Mouse (Mus musculus): Measurements from ENCODE around the gene Rsad2. TPM values are rescaled to one million over a fixed set of nuclear protein-coding genes. Genes with fewer than 3 reads are reported as not detected.
"Not testable (repeated sequence)": the region's sequence is repeated elsewhere in the genome, so short reads cannot be mapped to it uniquely, and the experiment has no call there.

The Rsad2 gene
- 0.36 and 0.56 TPM in 2 replicates for polyA plus RNA-seq (2015; fragmentation: Nextera tagmentation; extraction: Ambion mirVana)

DNA sequence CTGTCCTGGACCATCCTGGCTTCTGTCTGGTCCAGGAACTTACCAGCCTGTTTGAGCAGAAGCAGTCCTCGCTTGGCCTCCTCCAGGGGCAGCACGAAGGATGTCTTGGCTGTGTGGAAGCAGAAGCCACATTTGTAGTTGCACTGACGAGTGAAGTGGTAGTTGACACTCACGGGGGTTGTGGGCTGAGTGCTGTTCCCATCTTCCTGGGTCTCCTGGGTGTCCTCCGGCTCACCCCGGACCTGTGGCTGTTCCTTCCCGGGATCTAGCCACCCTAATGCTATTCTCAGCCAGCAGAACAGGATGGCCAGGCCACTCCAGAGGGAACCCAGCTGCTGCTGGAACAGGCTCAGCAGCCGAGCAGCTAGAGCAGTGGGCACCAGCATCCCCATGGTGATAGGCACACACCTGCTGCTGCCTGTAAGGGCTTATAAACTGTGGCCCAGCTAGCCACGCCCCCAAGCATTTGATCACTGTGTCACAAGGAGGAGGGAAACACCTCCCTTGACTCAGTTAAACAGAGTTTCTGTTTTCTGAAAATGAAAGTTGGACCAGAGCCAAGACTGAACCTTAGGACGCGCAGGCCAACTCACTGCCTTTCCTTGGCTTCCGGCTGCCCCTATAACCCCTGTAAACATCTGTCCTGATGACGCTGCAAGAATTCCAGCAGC lies at the start of gene Rsad2:
Gene Rsad2 (minus strand): TSS at position 425 of the 671 bp plus-strand sequence.
- H3K4me1 ChIP-seq (replicated peaks; ENCODE audit: control insufficient read depth, insufficient read depth, low read length) = peaks cover 4% of the 10 kb centered on the region; the same call in 1 of the 2 replicates
- H3K36me3 ChIP-seq (ENCODE audit: control insufficient read depth, insufficient read depth) = no peaks in the 10 kb centered on the region
- peak within 1 kb of the TSS; percentile 26 for H3K4me2 ChIP-seq (ENCODE audit: low read length)
- no peak within 1 kb of the TSS for H3K27ac ChIP-seq (ENCODE audit: low read length)
- no peaks in the 10 kb centered on the region for H3K9me3 ChIP-seq (ENCODE audit: control insufficient read depth, low read length)
- H3K4me3 ChIP-seq (replicated peaks; ENCODE audit: low read length) = no peak within 1 kb of the TSS
- peak; percentile 55; the same call in 1 of the 2 replicates for ATAC-seq
- no peaks in the 10 kb centered on the region for H3K27me3 ChIP-seq (replicated peaks; ENCODE audit: control insufficient read depth, insufficient read depth, low read length)
- no peak within 1 kb of the TSS for H3K9ac ChIP-seq (replicated peaks; ENCODE audit: low read depth, low read length)
- 42% methylated on average over 13 of the region's 13 CpGs for WGBS

DNA sequence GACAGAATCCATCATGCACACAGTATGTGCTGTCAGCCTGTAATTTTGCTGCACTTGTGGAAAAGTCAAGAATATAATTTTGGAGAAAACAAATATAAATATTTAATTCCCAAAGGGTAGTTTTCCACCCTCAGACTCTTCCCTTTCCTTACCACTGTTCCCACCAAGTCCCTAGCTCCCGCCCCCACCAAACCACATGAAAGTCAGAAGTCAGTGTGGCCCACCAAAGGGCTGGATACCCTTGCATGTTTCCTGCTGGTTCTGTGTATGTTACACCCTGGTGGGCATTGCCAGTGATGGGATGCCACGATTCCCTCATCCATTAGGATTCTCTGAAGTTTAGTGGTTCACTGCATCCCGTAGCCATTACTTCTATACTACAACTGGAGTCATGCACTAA lies 44.8 kb upstream of the Rsad2 start:
- H3K4me3 ChIP-seq (replicated peaks; ENCODE audit: low read length) = no peak overlapping the region
- H3K4me2 ChIP-seq (ENCODE audit: low read length) = no peak overlapping the region
- no peaks in the 10 kb centered on the region for H3K36me3 ChIP-seq (ENCODE audit: control insufficient read depth, insufficient read depth)
- no peak for ATAC-seq
- no peaks in the 10 kb centered on the region for H3K27me3 ChIP-seq (replicated peaks; ENCODE audit: control insufficient read depth, insufficient read depth, low read length)
- no peak overlapping the region for H3K9ac ChIP-seq (replicated peaks; ENCODE audit: low read depth, low read length)
- 90% methylated on average over 3 of the region's 3 CpGs for WGBS
- no peak overlapping the region for H3K27ac ChIP-seq (ENCODE audit: low read length)
- no peaks in the 10 kb centered on the region for H3K4me1 ChIP-seq (replicated peaks; ENCODE audit: control insufficient read depth, insufficient read depth, low read length)
- H3K9me3 ChIP-seq (ENCODE audit: control insufficient read depth, low read length) = no peaks in the 10 kb centered on the region

DNA sequence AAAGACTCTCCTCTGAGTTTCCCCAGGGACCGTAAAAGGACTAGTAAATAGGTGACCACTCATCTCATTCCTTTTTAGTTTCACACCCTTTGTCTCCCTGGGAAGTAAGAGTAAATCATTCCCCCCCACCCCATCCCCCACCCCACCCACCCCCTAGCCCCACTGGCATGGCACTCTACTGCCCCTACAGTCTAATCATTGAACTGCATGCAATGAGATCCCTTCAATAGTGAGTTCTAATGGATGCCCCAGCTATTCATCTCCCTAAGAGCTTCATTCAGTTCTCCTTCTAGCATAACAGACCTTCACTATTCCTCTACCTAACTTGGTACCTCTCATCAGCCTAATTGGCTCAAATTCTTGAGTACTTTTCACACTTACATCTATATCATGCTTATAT lies 33.7 kb upstream of the Rsad2 start:
- no peaks in the 10 kb centered on the region for H3K27me3 ChIP-seq (replicated peaks; ENCODE audit: control insufficient read depth, insufficient read depth, low read length)
- no peak overlapping the region for H3K9ac ChIP-seq (replicated peaks; ENCODE audit: low read depth, low read length)
- no peaks in the 10 kb centered on the region for H3K9me3 ChIP-seq (ENCODE audit: control insufficient read depth, low read length)
- H3K36me3 ChIP-seq (ENCODE audit: control insufficient read depth, insufficient read depth) = no peaks in the 10 kb centered on the region
- 92% methylated on average over 1 of the region's 1 CpGs for WGBS
- peaks cover 11% of the 10 kb centered on the region for H3K4me1 ChIP-seq (replicated peaks; ENCODE audit: control insufficient read depth, insufficient read depth, low read length)
- H3K27ac ChIP-seq (ENCODE audit: low read length) = no peak overlapping the region
- H3K4me3 ChIP-seq (replicated peaks; ENCODE audit: low read length) = no peak overlapping the region
- no peak overlapping the region for H3K4me2 ChIP-seq (ENCODE audit: low read length)
- no peak for ATAC-seq

DNA sequence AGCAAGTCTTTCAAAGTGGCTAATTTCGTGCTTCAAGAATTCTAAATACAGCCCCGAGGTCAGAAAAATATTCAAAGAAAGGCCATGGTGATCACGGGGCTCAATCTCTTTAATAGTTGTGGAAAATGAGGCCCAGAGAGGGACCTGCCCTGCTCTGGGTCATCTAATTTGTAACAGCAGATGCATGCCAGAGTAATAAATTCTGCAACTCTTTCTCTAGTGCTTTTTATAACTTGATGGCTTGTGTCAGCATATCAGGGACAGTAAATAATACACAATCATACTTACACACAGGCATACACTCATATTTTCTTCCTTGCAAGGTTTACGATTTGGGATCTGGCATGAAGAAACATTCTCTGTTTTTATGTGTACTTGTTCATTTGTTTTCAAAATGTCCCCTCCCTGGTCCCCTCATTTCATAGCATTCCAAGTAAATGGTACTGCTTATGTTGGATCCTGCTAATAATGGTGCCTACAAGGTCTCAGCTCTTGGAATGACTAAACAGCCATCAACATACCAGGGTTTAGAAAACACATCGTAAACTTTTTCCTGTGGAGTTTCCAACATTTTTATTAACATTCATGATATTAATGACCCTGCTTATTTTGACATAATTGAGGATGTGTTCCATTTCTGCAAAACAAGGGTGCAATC lies 32.5 kb upstream of the Rsad2 start:
- H3K4me2 ChIP-seq (ENCODE audit: low read length) = no peak overlapping the region; the same call in 1 of the 2 replicates
- H3K9me3 ChIP-seq (ENCODE audit: control insufficient read depth, low read length) = no peaks in the 10 kb centered on the region
- H3K36me3 ChIP-seq (ENCODE audit: control insufficient read depth, insufficient read depth) = no peaks in the 10 kb centered on the region
- H3K4me3 ChIP-seq (replicated peaks; ENCODE audit: low read length) = no peak overlapping the region
- ATAC-seq = 0 out of 2 replicates have a peak, but pooled peaks have one; percentile 52
- H3K9ac ChIP-seq (replicated peaks; ENCODE audit: low read depth, low read length) = no peak overlapping the region
- H3K27me3 ChIP-seq (replicated peaks; ENCODE audit: control insufficient read depth, insufficient read depth, low read length) = no peaks in the 10 kb centered on the region
- H3K27ac ChIP-seq (ENCODE audit: low read length) = no peak overlapping the region
- peaks cover 11% of the 10 kb centered on the region for H3K4me1 ChIP-seq (replicated peaks; ENCODE audit: control insufficient read depth, insufficient read depth, low read length)
- 22% methylated on average over 5 of the region's 5 CpGs for WGBS

DNA sequence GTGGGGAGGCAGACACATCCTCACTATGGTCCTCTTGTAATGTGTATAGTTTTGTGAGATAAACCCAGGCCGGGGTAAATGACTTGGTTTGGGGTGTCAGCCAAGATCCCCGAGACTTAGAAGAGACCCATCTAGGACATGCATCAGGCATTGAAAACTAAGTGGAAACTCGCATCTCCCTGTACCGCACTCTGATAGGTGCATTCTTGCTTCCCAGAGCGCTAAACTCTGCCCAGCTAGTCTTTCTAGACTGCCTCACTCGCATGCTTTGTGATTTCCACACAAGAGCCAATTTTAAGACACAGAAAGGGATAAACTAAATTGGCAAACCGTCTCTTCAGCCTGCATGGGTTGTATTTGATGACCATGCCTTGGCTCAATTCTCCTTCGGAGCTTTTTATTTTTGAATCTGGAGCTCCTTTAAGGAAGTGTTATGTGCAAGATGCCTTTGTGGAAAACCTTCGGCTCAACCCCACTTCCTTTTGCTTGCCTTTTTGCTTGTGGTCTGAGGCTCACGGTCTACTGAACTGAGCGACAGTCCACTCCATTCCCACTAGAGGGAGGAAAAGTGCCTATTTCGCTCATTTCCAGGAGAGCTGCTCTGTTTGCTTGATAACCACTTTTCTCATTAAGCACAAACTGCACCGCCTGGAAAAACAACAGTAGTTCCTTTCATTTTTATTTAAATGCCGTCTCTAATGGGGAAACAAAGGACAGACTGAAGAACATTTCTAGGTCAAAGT lies 31.8 kb upstream of the Rsad2 start:
- Histone ChIP-seq H3K4me2 (ENCODE audit: low read length) (peak overlapping the region; percentile 24; the same call in 1 of the 2 replicates), H3K9me3 (ENCODE audit: control insufficient read depth, low read length) (no peaks in the 10 kb centered on the region), H3K27ac (ENCODE audit: low read length) (no peak overlapping the region), H3K27me3 (replicated peaks; ENCODE audit: control insufficient read depth, insufficient read depth, low read length) (no peaks in the 10 kb centered on the region), H3K9ac (replicated peaks; ENCODE audit: low read depth, low read length) (0 out of 2 replicates have a peak overlapping the region, but pooled peaks have one; percentile 19), H3K4me3 (replicated peaks; ENCODE audit: low read length) (no peak overlapping the region), H3K4me1 (replicated peaks; ENCODE audit: control insufficient read depth, insufficient read depth, low read length) (peaks cover 11% of the 10 kb centered on the region), H3K36me3 (ENCODE audit: control insufficient read depth, insufficient read depth) (no peaks in the 10 kb centered on the region)
- 27% methylated on average over 14 of the region's 14 CpGs for WGBS
- peak; percentile 91 for ATAC-seq

DNA sequence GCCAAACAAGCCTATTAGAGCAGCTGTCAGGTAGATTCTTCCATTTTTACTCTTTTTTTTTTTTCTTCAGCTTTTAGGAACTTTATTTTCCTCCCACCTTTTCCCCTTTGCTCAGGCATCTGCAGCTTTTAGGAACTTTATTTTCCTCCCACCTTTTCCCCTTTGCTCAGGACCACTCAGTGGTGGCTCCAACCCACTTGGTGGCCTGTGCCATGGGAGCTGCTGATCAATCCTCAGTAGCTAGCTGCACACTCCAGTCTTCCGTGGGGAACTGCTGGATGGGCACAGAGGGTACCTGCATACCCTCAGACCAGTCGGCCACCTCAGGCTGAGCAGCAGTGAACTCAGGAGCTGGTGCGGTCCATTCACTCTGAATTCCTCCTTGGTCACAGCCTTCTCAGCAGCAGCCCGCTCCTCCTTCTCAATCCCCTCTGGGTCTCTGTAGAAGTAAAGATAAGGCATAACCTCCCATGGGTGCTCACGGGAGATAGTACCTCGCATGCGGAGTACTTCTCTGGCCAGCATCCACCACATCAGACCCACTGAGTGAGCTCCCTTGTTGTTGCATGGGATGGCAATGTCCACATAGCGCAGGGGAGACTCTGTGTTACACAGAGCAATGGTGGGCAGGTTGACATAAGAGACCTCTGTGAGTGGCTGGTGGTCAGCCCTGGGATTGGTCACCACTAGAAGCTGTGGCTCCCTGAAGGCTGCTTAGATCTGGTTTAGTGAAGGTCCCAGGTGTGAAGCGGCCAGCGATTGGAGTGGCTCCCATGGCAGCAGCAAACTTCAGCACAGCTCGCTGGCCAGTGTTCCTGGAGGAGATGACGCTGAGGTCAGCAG lies 29.7 kb upstream of the Rsad2 start:
- ATAC-seq; H3K4me3 ChIP-seq (replicated peaks; ENCODE audit: low read length); H3K27ac ChIP-seq (ENCODE audit: low read length); H3K4me2 ChIP-seq (ENCODE audit: low read length); H3K9ac ChIP-seq (replicated peaks; ENCODE audit: low read depth, low read length); H3K9me3 ChIP-seq (ENCODE audit: control insufficient read depth, low read length); H3K36me3 ChIP-seq (ENCODE audit: control insufficient read depth, insufficient read depth); H3K27me3 ChIP-seq (replicated peaks; ENCODE audit: control insufficient read depth, insufficient read depth, low read length): not testable (repeated sequence)
- peaks cover 11% of the 10 kb centered on the region for H3K4me1 ChIP-seq (replicated peaks; ENCODE audit: control insufficient read depth, insufficient read depth, low read length)
- WGBS = 96% methylated on average over 12 of the region's 12 CpGs

DNA sequence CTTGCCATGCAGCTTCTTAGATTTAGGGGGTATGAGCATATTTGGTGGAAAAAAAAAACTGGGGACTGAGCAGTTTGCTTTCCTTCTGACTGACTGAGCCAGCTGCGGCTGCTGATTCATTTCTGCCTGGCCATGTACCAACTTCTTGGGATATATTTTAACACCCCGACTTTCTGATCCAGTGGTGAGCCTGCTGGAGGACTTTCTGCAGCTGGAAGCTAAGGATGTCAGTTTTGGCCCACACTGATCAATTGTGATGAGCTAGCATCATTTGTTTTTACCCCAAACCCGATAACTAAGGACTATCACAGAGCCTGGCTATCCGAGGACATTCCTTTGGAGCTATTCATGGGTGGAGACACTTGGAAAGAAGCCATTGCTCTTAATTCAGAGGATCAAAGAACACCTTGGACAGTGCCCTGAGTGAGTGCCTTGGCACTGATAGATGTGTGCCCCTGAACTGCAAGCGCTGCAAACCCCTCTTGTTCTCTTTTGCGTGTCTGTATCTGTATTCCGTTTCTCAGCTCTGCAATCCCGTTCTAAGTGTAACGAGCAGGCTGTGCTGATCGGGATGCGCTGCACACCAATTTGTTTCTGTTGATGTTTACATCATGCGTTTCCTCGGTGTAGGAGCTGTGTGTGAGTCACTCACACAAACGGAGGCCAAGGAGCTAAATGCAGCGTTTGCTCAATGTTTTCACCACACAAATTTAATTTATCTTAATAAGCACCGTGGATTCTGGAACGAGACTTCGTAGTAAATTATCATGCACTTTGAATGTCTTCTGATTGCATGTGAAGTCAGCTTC lies 22.1 kb upstream of the Rsad2 start:
- no peak for ATAC-seq
- no peaks in the 10 kb centered on the region for H3K27me3 ChIP-seq (replicated peaks; ENCODE audit: control insufficient read depth, insufficient read depth, low read length)
- no peaks in the 10 kb centered on the region for H3K36me3 ChIP-seq (ENCODE audit: control insufficient read depth, insufficient read depth)
- H3K4me2 ChIP-seq (ENCODE audit: low read length) = no peak overlapping the region
- no peaks in the 10 kb centered on the region; the same call in 1 of the 2 replicates for H3K4me1 ChIP-seq (replicated peaks; ENCODE audit: control insufficient read depth, insufficient read depth, low read length)
- H3K9me3 ChIP-seq (ENCODE audit: control insufficient read depth, low read length) = no peaks in the 10 kb centered on the region
- H3K4me3 ChIP-seq (replicated peaks; ENCODE audit: low read length) = no peak overlapping the region
- WGBS = 53% methylated on average over 18 of the region's 18 CpGs
- H3K27ac ChIP-seq (ENCODE audit: low read length) = no peak overlapping the region
- no peak overlapping the region for H3K9ac ChIP-seq (replicated peaks; ENCODE audit: low read depth, low read length)

DNA sequence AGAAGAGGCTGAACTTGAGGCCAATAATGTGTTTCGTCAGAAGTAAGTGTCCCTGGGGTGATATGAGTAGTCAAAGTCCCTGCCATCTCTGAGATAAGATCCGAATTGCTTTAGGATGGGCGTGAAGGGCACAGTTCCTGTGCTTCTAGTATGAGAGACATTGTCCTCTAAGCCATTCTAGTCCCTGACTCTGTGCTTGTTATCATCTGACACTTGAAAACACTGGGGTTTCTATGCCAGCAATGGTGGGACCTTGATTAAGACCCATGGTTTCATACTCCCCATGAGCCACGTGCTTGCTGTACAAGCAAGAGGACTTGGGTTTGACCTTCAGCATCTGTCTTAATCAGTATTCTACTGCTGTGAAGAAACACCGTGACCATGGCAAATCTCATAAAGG lies 20.9 kb upstream of the Rsad2 start:
- Histone ChIP-seq H3K9me3 (ENCODE audit: control insufficient read depth, low read length) (no peaks in the 10 kb centered on the region), H3K9ac (replicated peaks; ENCODE audit: low read depth, low read length) (no peak overlapping the region), H3K27me3 (replicated peaks; ENCODE audit: control insufficient read depth, insufficient read depth, low read length) (no peaks in the 10 kb centered on the region), H3K4me2 (ENCODE audit: low read length) (no peak overlapping the region), H3K4me3 (replicated peaks; ENCODE audit: low read length) (no peak overlapping the region), H3K36me3 (ENCODE audit: control insufficient read depth, insufficient read depth) (no peaks in the 10 kb centered on the region), H3K27ac (ENCODE audit: low read length) (no peak overlapping the region), H3K4me1 (replicated peaks; ENCODE audit: control insufficient read depth, insufficient read depth, low read length) (no peaks in the 10 kb centered on the region; the same call in 1 of the 2 replicates)
- ATAC-seq = no peak
- WGBS = 92% methylated on average over 5 of the region's 5 CpGs
